Mouse (Mus musculus) frontal cortex, postnatal 36 days (tissue): ENCODE measurements around the gene Zbtb4.
"Not testable (repeated sequence)": the region's sequence is repeated elsewhere in the genome, so short reads cannot be mapped to it uniquely, and the experiment has no call there.

Experiments
- DNase-seq, 2 experiments: peaks; one replicate each; pipeline ENCODE4 v3.0.0; 2022; ENCODE audit warnings: low spot score in 2 of 2

Zbtb4 gene

GRCm38 (mm10) chr11:69765221-69766125 is at the start of gene Zbtb4:
TSS of gene Zbtb4 (plus strand) at chr11:69765912.
- DNase-seq: peak in 1 of 2 experiments; percentile 39

- peak in 1 of 2 experiments; percentile 25 for DNase-seq
Measured at GRCm38 (mm10) chr11:69715929-69716328, 49.8 kb upstream of the Zbtb4 start.

- DNase-seq: no peak
Measured at GRCm38 (mm10) chr11:69716953-69717352, 48.8 kb upstream of the Zbtb4 start.

GRCm38 (mm10) chr11:69718661-69719060 is 47.1 kb upstream of the Zbtb4 start:
- DNase-seq: no peak

GRCm38 (mm10) chr11:69719423-69719822 is 46.3 kb upstream of the Zbtb4 start:
- DNase-seq: no peak

- DNase-seq: no peak
Measured at GRCm38 (mm10) chr11:69720852-69721251, 44.9 kb upstream of the Zbtb4 start.

- DNase-seq: no peak
Measured at GRCm38 (mm10) chr11:69723074-69723473, 42.6 kb upstream of the Zbtb4 start.

GRCm38 (mm10) chr11:69725951-69726350 is 39.8 kb upstream of the Zbtb4 start:
- DNase-seq: no peak

GRCm38 (mm10) chr11:69729063-69729462 is 36.6 kb upstream of the Zbtb4 start:
- no peak for DNase-seq

- not testable (repeated sequence) for DNase-seq
Measured at GRCm38 (mm10) chr11:69731408-69731807, 34.3 kb upstream of the Zbtb4 start.

GRCm38 (mm10) chr11:69751635-69752034 is 14.1 kb upstream of the Zbtb4 start:
- DNase-seq: no peak

- DNase-seq: no peak
Measured at GRCm38 (mm10) chr11:69752686-69753085, 13.0 kb upstream of the Zbtb4 start.

- no peak for DNase-seq
Measured at GRCm38 (mm10) chr11:69754233-69754632, 11.5 kb upstream of the Zbtb4 start.

GRCm38 (mm10) chr11:69754701-69755100 is 11.0 kb upstream of the Zbtb4 start:
- DNase-seq: peak in 1 of 2 experiments; percentile 41

- no peak for DNase-seq
Measured at GRCm38 (mm10) chr11:69757303-69758089, 8.2 kb upstream of the Zbtb4 start.

- peak; percentile 96 to 97 for DNase-seq
Measured at GRCm38 (mm10) chr11:69758090-69758456, 7.6 kb upstream of the Zbtb4 start.

- DNase-seq: peak; percentile 96 to 98
Measured at GRCm38 (mm10) chr11:69758478-69758970, 7.2 kb upstream of the Zbtb4 start, which contains the start of gene Polr2a. TSS of gene Polr2a (minus strand) at chr11:69758637.

GRCm38 (mm10) chr11:69758971-69759721 is 6.6 kb upstream of the Zbtb4 start:
- peak; percentile 85 to 90 for DNase-seq

GRCm38 (mm10) chr11:69760160-69760900 is 5.4 kb upstream of the Zbtb4 start:
- no peak for DNase-seq

- DNase-seq: no peak
Measured at GRCm38 (mm10) chr11:69760901-69761200, 4.9 kb upstream of the Zbtb4 start.

- DNase-seq: no peak
Measured at GRCm38 (mm10) chr11:69761868-69762267, 3.8 kb upstream of the Zbtb4 start, which contains the start of gene Slc35g3. TSS of gene Slc35g3 (minus strand) at chr11:69761968.
